Mouse (Mus musculus) limb, embryonic 15.5 days (tissue): ENCODE measurements around the gene Fat2. TPM values are rescaled to one million over a fixed set of nuclear protein-coding genes. Genes with fewer than 3 reads are reported as not detected.

Source experiments
- ATAC-seq: fragments of 200-750 bp; cut with Nextera tagmentation; 2 replicates; pipeline ENCODE4 v1.8.0; 2017; ENCODE audit warnings: low read depth, moderate TSS enrichment; ENCODE audit not compliant: insufficient number of reproducible peaks, low FRiP score, low TSS enrichment
- H3K27ac ChIP-seq: fragments of 300-500 bp; sonication (generic); 2 replicates; pipeline ENCODE4 v1.5.1; 2015; ENCODE audit warnings: moderate library complexity, mild to moderate bottlenecking, inconsistent platforms
- H3K27me3 ChIP-seq: fragments of 300-500 bp; sonication (generic); 2 replicates; pipeline ENCODE4 v1.6.1; 2015; ENCODE audit warnings: inconsistent platforms
- H3K36me3 ChIP-seq: fragments of 300-500 bp; sonication (generic); 2 replicates; pipeline ENCODE4 v1.6.1; 2015; ENCODE audit warnings: inconsistent platforms
- H3K4me1 ChIP-seq: fragments of 300-500 bp; sonication (generic); 2 replicates; pipeline ENCODE4 v1.6.1; 2015; ENCODE audit warnings: inconsistent platforms
- H3K4me2 ChIP-seq: fragments of 300-500 bp; sonication (generic); 2 replicates; pipeline ENCODE4 v1.6.1; 2015; ENCODE audit warnings: mild to moderate bottlenecking, inconsistent platforms
- H3K4me3 ChIP-seq: fragments of 300-500 bp; sonication (generic); 2 replicates; pipeline ENCODE4 v1.5.1; 2015; ENCODE audit warnings: mild to moderate bottlenecking, inconsistent platforms
- H3K9ac ChIP-seq: fragments of 300-500 bp; sonication (generic); 2 replicates; pipeline ENCODE4 v1.6.1; 2015; ENCODE audit warnings: inconsistent platforms
- H3K9me3 ChIP-seq: fragments of 300-500 bp; sonication (generic); 2 replicates; pipeline ENCODE4 v1.6.1; 2016; ENCODE audit warnings: inconsistent platforms
- WGBS: fragments of 180-500 bp; shearing (Covaris S2); methylation state at CpG from one replicate; pipeline ENCODE4 v1.1.7; 2015; 5-methylcytosine and 5-hydroxymethylcytosine counted together
- polyA plus RNA-seq: library from polyadenylated mRNA; unstranded; fragments of >200 nt; fragmentation: Nextera tagmentation; extraction: Ambion mirVana; gene quantifications from 2 replicates; pipeline ENCODE4 v1.2.1, GENCODE M21; 2015

Fat2 gene
- polyA plus RNA-seq: 0.99 and 1.1 TPM in 2 replicates

DNA sequence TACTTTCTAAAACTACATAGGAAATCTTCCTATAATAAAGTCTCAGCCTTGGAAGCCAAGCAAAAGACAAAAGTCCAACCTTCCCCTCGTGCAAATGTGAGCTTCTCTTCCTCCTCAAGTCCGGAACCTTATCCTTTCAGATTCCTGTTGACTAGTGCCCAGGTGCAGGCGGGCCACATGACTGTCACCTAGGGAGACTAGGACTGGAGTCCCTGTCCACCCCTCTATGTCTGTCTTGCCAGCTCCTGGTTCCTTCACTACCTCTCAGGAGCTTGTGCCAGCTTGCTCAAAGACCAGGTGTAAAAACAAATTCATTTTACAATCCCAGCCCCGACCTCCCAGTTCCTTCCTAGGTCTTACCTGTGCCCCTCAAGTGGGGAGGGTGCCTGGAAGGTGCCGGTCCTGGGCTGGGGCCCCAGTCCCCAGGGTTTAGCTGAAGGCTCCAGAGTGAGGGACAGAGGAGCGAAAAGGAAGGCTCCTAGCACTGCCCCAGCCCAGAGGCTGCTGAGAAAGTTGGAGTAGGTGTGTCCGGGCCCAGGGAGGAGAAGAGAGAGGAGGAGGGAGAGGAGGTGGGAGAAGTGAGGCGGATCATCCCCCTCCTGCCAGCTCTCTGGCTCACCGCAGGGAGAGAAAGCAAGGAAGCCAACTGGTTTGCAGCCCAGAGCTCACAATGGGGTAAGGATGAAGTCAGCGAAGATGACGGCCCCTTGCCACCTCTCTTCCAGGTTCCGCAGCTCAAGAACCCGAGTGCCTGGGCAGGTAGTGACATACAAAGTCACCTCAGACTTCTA lies at the start of gene Fat2:
Gene Fat2 (minus strand): TSS at position 464 of the 791 bp plus-strand sequence.
- 32% methylated on average over 13 of the region's 13 CpGs for WGBS
- H3K36me3 ChIP-seq: no peaks in the 10 kb centered on the region
- no peaks in the 10 kb centered on the region for H3K9me3 ChIP-seq
- peak within 1 kb of the TSS; percentile 30 for H3K4me2 ChIP-seq
- 0 out of 2 replicates have a peak, but pooled peaks cover 4% of the 10 kb centered on the region for H3K27me3 ChIP-seq
- H3K4me1 ChIP-seq: peaks cover 7% of the 10 kb centered on the region; the same call in 1 of the 2 replicates
- H3K4me3 ChIP-seq: peak within 1 kb of the TSS; percentile 20
- ATAC-seq: no peak
- H3K27ac ChIP-seq: peak within 1 kb of the TSS; percentile 43
- H3K9ac ChIP-seq: no peak within 1 kb of the TSS

DNA sequence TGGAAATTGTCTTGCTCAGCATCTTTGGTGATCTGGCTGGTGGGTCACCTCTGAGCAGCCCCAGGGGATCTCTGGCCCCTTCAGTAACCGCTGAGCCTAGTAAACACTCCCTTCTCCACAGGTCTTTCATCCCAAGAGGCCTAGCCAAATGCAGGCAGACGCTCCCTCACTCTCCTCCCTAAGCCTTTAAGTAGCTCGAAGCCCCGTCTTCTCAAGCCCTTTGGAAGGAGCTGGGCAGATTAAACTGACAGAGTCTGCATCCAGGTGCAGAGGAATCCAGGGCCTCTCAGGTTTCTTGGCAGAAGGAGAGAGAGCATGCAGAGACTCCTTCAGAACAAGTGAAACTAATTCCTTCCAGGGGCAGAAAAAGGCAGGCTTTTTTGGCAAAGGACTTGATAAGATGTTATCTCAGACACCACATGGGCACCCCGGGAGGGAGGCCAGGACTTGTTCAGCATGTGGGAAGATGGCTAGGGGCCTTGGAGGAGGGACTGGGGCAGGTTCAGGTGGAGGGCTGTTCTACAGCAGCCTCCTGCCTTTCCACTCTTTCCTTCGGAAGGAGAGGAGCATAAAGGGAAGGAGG lies 47.2 kb upstream of the Fat2 start:
- H3K36me3 ChIP-seq: no peaks in the 10 kb centered on the region
- no peak for ATAC-seq
- 20% methylated on average over 6 of the region's 6 CpGs for WGBS
- peaks cover 36% of the 10 kb centered on the region for H3K4me1 ChIP-seq
- H3K9me3 ChIP-seq: no peaks in the 10 kb centered on the region
- no peak overlapping the region for H3K4me2 ChIP-seq
- no peak overlapping the region for H3K4me3 ChIP-seq
- peak overlapping the region; percentile 62 for H3K27ac ChIP-seq
- H3K27me3 ChIP-seq: no peaks in the 10 kb centered on the region; the same call in 1 of the 2 replicates
- no peak overlapping the region for H3K9ac ChIP-seq

DNA sequence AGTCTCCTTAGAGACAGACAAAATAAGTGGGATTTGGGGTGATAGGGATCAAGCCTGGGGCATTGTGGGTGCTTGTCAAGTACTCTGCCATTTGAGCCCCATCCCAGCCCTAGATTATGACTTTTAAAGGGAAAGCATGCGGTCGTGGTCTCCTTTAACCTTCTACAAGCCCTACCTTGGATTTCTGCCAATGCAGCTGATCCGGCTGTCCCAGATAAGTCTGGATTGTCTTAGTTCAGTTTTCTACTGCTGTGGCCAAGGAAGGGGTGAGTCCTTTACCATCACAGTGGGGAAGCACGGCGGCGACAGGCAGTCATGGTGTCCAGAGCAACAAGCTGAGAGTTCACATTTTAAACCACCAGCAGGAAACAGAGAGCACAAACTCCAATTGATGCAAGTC lies 44.5 kb upstream of the Fat2 start:
- no peaks in the 10 kb centered on the region; the same call in 1 of the 2 replicates for H3K27me3 ChIP-seq
- H3K4me2 ChIP-seq: no peak overlapping the region
- no peak overlapping the region for H3K9ac ChIP-seq
- H3K9me3 ChIP-seq: no peaks in the 10 kb centered on the region
- 45% methylated on average over 6 of the region's 6 CpGs for WGBS
- H3K36me3 ChIP-seq: no peaks in the 10 kb centered on the region
- no peak for ATAC-seq
- H3K4me3 ChIP-seq: no peak overlapping the region
- peaks cover 37% of the 10 kb centered on the region for H3K4me1 ChIP-seq
- peak overlapping the region; percentile 27; the same call in 1 of the 2 replicates for H3K27ac ChIP-seq

DNA sequence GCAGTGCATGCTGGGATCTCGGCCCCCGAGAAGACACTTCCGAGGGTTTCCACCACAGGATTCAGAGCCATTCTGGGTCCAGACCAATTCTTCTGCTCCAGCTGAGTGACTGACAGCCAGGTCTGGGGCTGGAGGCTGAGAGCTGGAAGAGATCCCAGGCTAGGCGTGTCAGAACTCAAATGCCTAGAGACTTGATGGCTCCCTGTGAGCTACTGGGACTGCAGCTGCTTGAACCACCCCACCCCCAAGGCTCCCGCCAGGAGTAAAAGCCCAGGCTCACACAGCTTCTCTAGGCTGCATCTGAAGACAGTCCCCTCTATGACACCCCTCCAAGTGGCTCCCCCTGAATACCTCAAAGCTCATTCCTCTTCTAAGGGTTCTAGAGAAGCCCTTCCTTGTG lies 42.0 kb upstream of the Fat2 start:
- no peak overlapping the region for H3K4me2 ChIP-seq
- H3K9ac ChIP-seq: no peak overlapping the region
- no peaks in the 10 kb centered on the region for H3K36me3 ChIP-seq
- WGBS: 31% methylated on average over 5 of the region's 5 CpGs
- H3K4me1 ChIP-seq: peaks cover 30% of the 10 kb centered on the region
- ATAC-seq: peak; percentile 76
- no peaks in the 10 kb centered on the region for H3K27me3 ChIP-seq
- peak overlapping the region; percentile 43 for H3K27ac ChIP-seq
- no peak overlapping the region for H3K4me3 ChIP-seq
- H3K9me3 ChIP-seq: no peaks in the 10 kb centered on the region

DNA sequence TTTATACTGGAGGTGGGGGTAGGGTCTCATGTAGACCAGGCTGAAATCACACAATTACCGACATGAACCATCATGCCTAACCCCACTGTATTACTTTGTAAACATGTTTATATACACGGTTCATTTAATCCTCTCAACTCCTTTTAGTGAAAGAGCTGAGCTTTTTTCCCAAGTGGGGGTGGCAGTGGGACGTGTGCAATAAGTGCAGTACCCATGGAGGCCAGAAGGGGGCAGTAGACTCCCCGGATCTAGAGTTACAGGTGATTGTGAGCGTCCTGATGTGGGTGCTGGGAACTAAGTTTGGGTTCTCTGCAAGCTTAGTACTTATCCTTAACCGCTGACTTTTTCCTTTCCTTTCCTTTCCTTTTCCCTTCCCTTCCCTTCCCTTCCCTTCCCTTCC lies 37.5 kb upstream of the Fat2 start:
- no peaks in the 10 kb centered on the region for H3K36me3 ChIP-seq
- no peak overlapping the region for H3K9ac ChIP-seq
- H3K27ac ChIP-seq: no peak overlapping the region
- peaks cover 17% of the 10 kb centered on the region for H3K4me1 ChIP-seq
- 56% methylated on average over 6 of the region's 6 CpGs for WGBS
- H3K27me3 ChIP-seq: no peaks in the 10 kb centered on the region
- H3K4me3 ChIP-seq: no peak overlapping the region
- no peak overlapping the region for H3K4me2 ChIP-seq
- ATAC-seq: no peak
- no peaks in the 10 kb centered on the region for H3K9me3 ChIP-seq

DNA sequence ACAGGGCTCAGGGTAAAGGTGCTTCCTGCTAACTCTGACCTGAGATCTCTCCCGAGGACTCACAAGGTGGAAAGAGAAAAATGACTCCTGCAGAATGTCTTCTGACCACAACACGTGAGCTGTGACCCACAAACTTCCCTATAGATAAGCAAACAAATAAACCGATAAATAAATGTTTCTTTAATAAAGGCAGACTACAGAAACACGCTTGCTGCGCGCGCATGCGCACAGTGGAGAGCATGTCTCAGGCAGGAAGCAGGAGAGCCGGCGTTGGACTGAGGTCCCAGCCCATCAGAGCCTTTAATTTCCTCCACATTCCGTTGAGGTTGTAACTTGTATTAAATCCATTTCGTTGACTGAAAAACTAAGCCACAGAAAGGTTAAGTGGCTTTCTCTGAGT lies 37.0 kb upstream of the Fat2 start:
- Histone ChIP-seq H3K9me3 (no peaks in the 10 kb centered on the region), H3K4me2 (no peak overlapping the region), H3K27me3 (no peaks in the 10 kb centered on the region), H3K36me3 (no peaks in the 10 kb centered on the region), H3K9ac (no peak overlapping the region), H3K4me1 (peaks cover 14% of the 10 kb centered on the region), H3K27ac (no peak overlapping the region), H3K4me3 (no peak overlapping the region)
- ATAC-seq: no peak
- WGBS: 82% methylated on average over 12 of the region's 12 CpGs

DNA sequence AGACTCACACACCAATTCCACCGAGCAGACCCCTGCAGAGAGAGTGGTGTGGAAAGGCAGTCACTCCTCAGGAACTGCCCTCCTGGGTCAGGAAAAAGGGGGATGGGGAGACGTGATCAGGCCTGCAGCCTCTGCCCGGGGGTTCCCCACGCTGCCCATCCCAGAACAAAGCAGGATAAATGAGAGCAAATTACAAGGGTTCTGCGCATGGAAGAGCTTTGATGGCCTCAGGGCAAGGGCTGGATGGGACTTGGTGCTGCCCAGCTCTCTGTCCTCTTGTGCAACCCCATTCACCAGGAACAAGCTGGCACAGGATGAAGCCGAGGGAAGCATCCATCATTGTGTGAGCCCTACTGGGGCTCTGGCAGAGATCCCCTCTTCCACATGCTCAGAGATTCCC lies 35.6 kb upstream of the Fat2 start:
- Histone ChIP-seq H3K27me3 (no peaks in the 10 kb centered on the region), H3K9me3 (no peaks in the 10 kb centered on the region), H3K27ac (no peak overlapping the region), H3K4me3 (no peak overlapping the region), H3K9ac (no peak overlapping the region), H3K4me2 (no peak overlapping the region), H3K4me1 (peaks cover 6% of the 10 kb centered on the region), H3K36me3 (no peaks in the 10 kb centered on the region)
- 49% methylated on average over 6 of the region's 6 CpGs for WGBS
- ATAC-seq: no peak

DNA sequence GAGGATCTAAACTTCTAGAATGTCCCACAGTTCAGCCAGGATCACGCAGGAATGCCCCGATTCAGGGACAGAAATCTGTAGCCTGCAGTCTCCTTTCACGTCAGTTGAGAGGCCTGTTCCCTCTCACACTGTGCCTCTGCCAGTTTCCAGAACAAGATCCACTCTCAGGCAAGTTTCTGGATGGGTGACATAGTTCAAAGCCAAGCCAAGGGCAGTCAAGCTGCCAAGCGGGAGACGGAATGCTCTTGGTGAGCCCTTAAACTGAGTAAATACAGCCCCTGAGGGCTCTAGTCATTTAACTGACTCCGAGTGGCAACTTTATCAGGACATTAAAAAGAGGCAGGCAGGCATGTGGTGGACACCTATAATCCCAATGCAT lies 32.7 kb upstream of the Fat2 start:
- Histone ChIP-seq H3K4me1 (peaks cover 27% of the 10 kb centered on the region), H3K9me3 (no peaks in the 10 kb centered on the region), H3K27me3 (no peaks in the 10 kb centered on the region), H3K27ac (peak overlapping the region; percentile 38; the same call in 1 of the 2 replicates), H3K36me3 (no peaks in the 10 kb centered on the region), H3K9ac (no peak overlapping the region), H3K4me3 (no peak overlapping the region), H3K4me2 (no peak overlapping the region)
- no peak for ATAC-seq
- WGBS: 30% methylated on average over 6 of the region's 6 CpGs

DNA sequence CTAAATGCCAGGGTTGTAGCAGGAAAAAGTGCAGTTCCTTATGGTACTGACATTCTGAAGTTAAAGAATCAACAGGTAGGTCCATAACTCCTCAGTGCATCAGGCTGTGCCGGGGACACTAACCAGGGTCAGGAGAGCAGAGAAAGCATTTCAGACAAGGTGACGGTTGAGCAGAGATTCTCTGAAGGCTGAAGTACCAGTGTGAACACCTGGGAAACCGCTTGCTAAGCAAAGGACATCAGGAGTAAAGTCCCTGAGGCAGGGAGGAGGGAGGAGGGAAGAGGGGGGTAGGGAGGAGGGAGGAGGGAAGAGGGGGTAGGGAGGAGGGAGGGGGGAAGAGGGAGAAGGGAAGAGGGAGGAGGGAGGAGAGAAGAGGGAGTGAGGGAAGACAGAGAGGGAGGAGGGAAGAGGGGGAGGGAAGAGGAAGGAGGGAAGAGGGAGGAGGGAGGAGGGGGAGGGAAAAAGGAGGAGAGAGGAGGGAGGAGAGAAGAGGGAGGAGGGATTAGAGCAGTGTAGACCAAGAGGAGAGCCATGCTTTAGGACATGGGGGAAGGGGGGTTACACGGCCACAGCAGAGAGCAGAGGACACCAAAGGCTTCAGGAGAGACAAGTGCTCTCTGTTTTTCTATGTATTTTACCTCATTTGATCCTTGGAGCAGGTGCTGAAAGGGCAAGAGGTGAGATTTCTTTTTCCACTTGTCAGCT lies 32.2 kb upstream of the Fat2 start:
- WGBS: 65% methylated on average over 4 of the region's 4 CpGs
- no peak for ATAC-seq

DNA sequence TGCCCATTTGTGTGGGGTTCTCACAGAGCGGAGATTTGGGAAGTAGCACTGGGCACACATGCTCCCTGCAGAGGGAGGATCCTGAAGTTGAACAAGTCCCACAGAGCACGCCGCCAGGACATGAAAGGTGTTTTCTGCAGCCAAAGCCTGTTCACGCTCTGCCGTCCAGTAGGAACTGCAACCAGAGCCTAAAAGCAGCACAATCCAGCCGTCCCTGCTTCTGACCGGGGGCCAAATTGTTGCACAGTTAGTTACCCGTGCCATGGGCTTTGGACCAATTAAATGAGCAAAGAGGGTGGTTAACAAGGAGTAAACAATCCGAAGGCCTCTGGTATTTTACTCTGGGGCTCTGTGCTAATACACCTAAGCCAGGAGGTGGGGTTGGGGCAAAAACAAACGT lies 31.4 kb upstream of the Fat2 start:
- Histone ChIP-seq H3K9ac (no peak overlapping the region), H3K36me3 (no peaks in the 10 kb centered on the region), H3K4me3 (no peak overlapping the region), H3K27ac (no peak overlapping the region), H3K27me3 (no peaks in the 10 kb centered on the region), H3K4me1 (peaks cover 27% of the 10 kb centered on the region), H3K4me2 (no peak overlapping the region), H3K9me3 (no peaks in the 10 kb centered on the region)
- 50% methylated on average over 10 of the region's 10 CpGs for WGBS
- ATAC-seq: no peak

More for the DNA sequence above, 32.2 kb upstream of the Fat2 start:
- Histone ChIP-seq H3K27me3 (no peaks in the 10 kb centered on the region), H3K9me3 (no peaks in the 10 kb centered on the region), H3K4me1 (peaks cover 27% of the 10 kb centered on the region), H3K36me3 (no peaks in the 10 kb centered on the region), H3K9ac (no peak overlapping the region), H3K4me3 (no peak overlapping the region), H3K4me2 (no peak overlapping the region), H3K27ac (peak overlapping the region; percentile 38; the same call in 1 of the 2 replicates)

DNA sequence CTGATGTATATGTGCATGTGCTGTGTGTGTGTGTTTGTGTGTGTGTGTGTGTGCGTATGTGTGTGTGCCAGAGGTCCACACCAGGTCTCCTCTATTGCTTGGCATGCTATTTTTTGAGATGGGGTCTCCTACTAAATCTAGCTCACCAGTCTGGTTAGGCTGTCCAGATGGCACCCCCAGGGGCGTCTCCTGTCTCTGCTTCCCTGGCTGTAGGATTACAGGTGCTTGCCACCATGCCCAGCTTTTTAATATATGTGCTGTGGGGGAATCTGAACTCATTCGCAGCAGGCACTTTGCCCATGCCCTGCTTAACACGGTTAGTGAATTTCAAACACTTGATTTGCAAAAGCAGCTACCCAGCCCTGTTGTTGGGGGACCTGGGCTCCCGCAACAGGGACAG lies 29.5 kb upstream of the Fat2 start:
- H3K4me2 ChIP-seq: no peak overlapping the region
- no peak for ATAC-seq
- H3K9me3 ChIP-seq: no peaks in the 10 kb centered on the region
- H3K27me3 ChIP-seq: no peaks in the 10 kb centered on the region
- H3K36me3 ChIP-seq: no peaks in the 10 kb centered on the region
- no peak overlapping the region for H3K4me3 ChIP-seq
- H3K27ac ChIP-seq: no peak overlapping the region
- 67% methylated on average over 5 of the region's 5 CpGs for whole genome bisulfite sequencing
- H3K9ac ChIP-seq: no peak overlapping the region
- H3K4me1 ChIP-seq: peaks cover 27% of the 10 kb centered on the region

DNA sequence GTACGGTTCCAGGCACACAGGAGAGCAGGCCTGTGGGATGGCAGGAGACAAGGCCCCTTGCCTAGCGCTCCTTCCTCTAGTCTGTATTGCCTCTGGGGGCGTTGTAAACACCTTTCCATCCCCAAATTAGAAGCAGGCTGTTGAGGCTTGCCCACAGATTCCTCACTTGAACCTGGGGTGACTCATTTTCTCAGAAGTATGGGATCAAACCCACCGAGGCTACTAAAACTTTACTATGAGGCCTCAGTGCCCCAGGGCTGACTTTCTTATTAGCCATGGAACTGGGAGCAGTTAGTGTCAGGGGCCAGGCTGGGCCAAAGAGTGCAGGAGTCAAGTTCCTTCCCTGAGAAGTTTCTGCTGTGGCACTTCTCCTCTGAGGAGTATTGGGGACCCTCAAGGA lies 28.9 kb upstream of the Fat2 start:
- no peak for ATAC-seq
- Histone ChIP-seq H3K27ac (no peak overlapping the region; the same call in 1 of the 2 replicates), H3K36me3 (no peaks in the 10 kb centered on the region), H3K4me3 (no peak overlapping the region), H3K9me3 (no peaks in the 10 kb centered on the region), H3K9ac (no peak overlapping the region), H3K27me3 (no peaks in the 10 kb centered on the region), H3K4me1 (peaks cover 27% of the 10 kb centered on the region), H3K4me2 (no peak overlapping the region)
- 6% methylated on average over 4 of the region's 4 CpGs for WGBS
